Mouse (Mus musculus) erythroblast, embryonic 14.5 days (primary cell): ENCODE measurements around the gene Pi4k2a.

ENCODE experiments used
- GATA1 ChIP-seq: IDR thresholded peaks from 2 replicates; pipeline ENCODE4 v1.6.1; 2012; ENCODE audit warnings: low read length, inconsistent platforms, mixed read lengths
- TAL1 ChIP-seq: IDR thresholded peaks from 3 replicates; pipeline ENCODE4 v1.6.1; 2012; ENCODE audit warnings: low read length, inconsistent platforms, mixed read lengths

GRCm38 (mm10) chr19:42128052-42128740, 37.9 kb downstream of the Pi4k2a start:
- TF ChIP-seq GATA1 = no peak
- no peak for TF ChIP-seq TAL1
